Mouse (Mus musculus) embryonic stem cell, embryonic (primary cell): ENCODE measurements around the gene Prokr2.

Experiments used
- CTCF ChIA-PET, 4 experiments: fragments of 300-600 bp in 2 of 4; fragments of 350-600 bp in 2 of 4; sonication (Branson Sonifier 250); formaldehyde crosslinking; loops; one replicate each; lab custom pipeline; 2022; ENCODE audit warnings: inconsistent platforms in 2 of 4; lab: Charles Lee
- POLR2A ChIA-PET, 4 experiments: fragments of 300-600 bp in 2 of 4; fragments of 350-600 bp in 2 of 4; sonication (Branson Sonifier 250); formaldehyde crosslinking; loops; one replicate each; lab custom pipeline; 2022; ENCODE audit warnings: antibody characterized with exemption in 4 of 4, inconsistent platforms in 1 of 4; lab: Charles Lee

Prokr2 gene

GRCm38 (mm10) chr2:132385194-132385838 is at the start of gene Prokr2:
Gene Prokr2 (minus strand): TSS chr2:132385447.
- ChIA-PET POLR2A (interaction anchor here in 3 of 4 experiments (0.5 to 1.5 kb wide), 7 partner anchors 9 to 551 kb away, joined by 3 to 5 read pairs (median 3); no protein-coding TSS in a partner anchor), CTCF (interaction anchor here in 2 of 4 experiments (0.6 to 0.7 kb wide), 3 partner anchors 26 to 102 kb away, joined by 3 to 6 read pairs (median 4); no protein-coding TSS in a partner anchor)

- POLR2A ChIA-PET: interaction anchor here in 1 of 4 experiments (0.6 kb wide), 1 partner anchor 41 kb away, joined by 3 read pairs; no protein-coding TSS in a partner anchor
- CTCF ChIA-PET: no interaction called here
Observed at GRCm38 (mm10) chr2:132427160-132427941, 42.1 kb upstream of the Prokr2 start.

GRCm38 (mm10) chr2:132425576-132425975 is 40.3 kb upstream of the Prokr2 start:
- ChIA-PET POLR2A (no interaction called here), CTCF (no interaction called here)

GRCm38 (mm10) chr2:132423411-132424047 is 38.3 kb upstream of the Prokr2 start:
- POLR2A ChIA-PET: no interaction called here
- CTCF ChIA-PET: interaction anchor here in 1 of 4 experiments (0.5 kb wide), 1 partner anchor 275 kb away, joined by 3 read pairs; no protein-coding TSS in a partner anchor

GRCm38 (mm10) chr2:132422846-132423245 is 37.6 kb upstream of the Prokr2 start:
- ChIA-PET CTCF (no interaction called here), POLR2A (no interaction called here)

GRCm38 (mm10) chr2:132418414-132418813 is 33.2 kb upstream of the Prokr2 start:
- CTCF ChIA-PET: no interaction called here
- POLR2A ChIA-PET: no interaction called here

GRCm38 (mm10) chr2:132410126-132410525 is 24.9 kb upstream of the Prokr2 start:
- POLR2A ChIA-PET: interaction anchor here in 1 of 4 experiments (0.7 kb wide), 1 partner anchor 14 kb away, joined by 3 read pairs; no protein-coding TSS in a partner anchor
- CTCF ChIA-PET: no interaction called here

- ChIA-PET CTCF (no interaction called here), POLR2A (no interaction called here)
Observed at GRCm38 (mm10) chr2:132398136-132398535, 12.9 kb upstream of the Prokr2 start.

- CTCF ChIA-PET: no interaction called here
- POLR2A ChIA-PET: interaction anchor here in 2 of 4 experiments (0.5 to 1.1 kb wide), 3 partner anchors 9 to 14 kb away, joined by 3 to 4 read pairs (median 4); no protein-coding TSS in a partner anchor
Observed at GRCm38 (mm10) chr2:132395753-132396152, 10.5 kb upstream of the Prokr2 start.

- POLR2A ChIA-PET: no interaction called here
- CTCF ChIA-PET: no interaction called here
Observed at GRCm38 (mm10) chr2:132390607-132391160, 5.4 kb upstream of the Prokr2 start.

- ChIA-PET POLR2A (interaction anchor here in 1 of 4 experiments (0.6 to 1.3 kb wide), 3 partner anchors 25 to 332 kb away, joined by 3 to 5 read pairs (median 3); no protein-coding TSS in a partner anchor), CTCF (interaction anchor here in 3 of 4 experiments (0.5 to 0.9 kb wide), 6 partner anchors 26 to 246 kb away, joined by 3 to 10 read pairs (median 4); no protein-coding TSS in a partner anchor)
Observed at GRCm38 (mm10) chr2:132389562-132389961, 4.3 kb upstream of the Prokr2 start.

- ChIA-PET CTCF (interaction anchor here in 1 of 4 experiments (0.6 to 1.0 kb wide), 3 partner anchors 27 to 331 kb away, joined by 3 to 4 read pairs (median 4); no protein-coding TSS in a partner anchor), POLR2A (interaction anchor here in 3 of 4 experiments (0.5 to 1.5 kb wide), 6 partner anchors 9 to 2000 kb away, joined by 3 to 5 read pairs (median 3); no protein-coding TSS in a partner anchor)
Observed at GRCm38 (mm10) chr2:132384511-132385193, 595 bp downstream of the Prokr2 start.

- POLR2A ChIA-PET: interaction anchor here in 1 of 4 experiments (0.7 to 2.0 kb wide), 2 partner anchors 13 to 68 kb away, joined by 3 to 4 read pairs; no protein-coding TSS in a partner anchor
Observed at GRCm38 (mm10) chr2:132382308-132382707, 2.9 kb downstream of the Prokr2 start.

GRCm38 (mm10) chr2:132379690-132380089 is 5.6 kb downstream of the Prokr2 start:
- CTCF ChIA-PET: no interaction called here
- POLR2A ChIA-PET: interaction anchor here in 1 of 4 experiments (1.4 kb wide), 1 partner anchor 350 kb away, joined by 3 read pairs; no protein-coding TSS in a partner anchor

More at GRCm38 (mm10) chr2:132382308-132382707, 2.9 kb downstream of the Prokr2 start:
- CTCF ChIA-PET: no interaction called here

GRCm38 (mm10) chr2:132378602-132379150 is 6.6 kb downstream of the Prokr2 start:
- ChIA-PET CTCF (interaction anchor here in 1 of 4 experiments (0.6 kb wide), 1 partner anchor 378 kb away, joined by 3 read pairs; no protein-coding TSS in a partner anchor), POLR2A (no interaction called here)

GRCm38 (mm10) chr2:132377436-132377835 is 7.8 kb downstream of the Prokr2 start:
- POLR2A ChIA-PET: no interaction called here
- CTCF ChIA-PET: no interaction called here

- ChIA-PET POLR2A (interaction anchor here in 1 of 4 experiments (1.0 kb wide), 1 partner anchor 9 kb away, joined by 3 read pairs; the partner anchor contains the start of gene Prokr2), CTCF (no interaction called here)
Observed at GRCm38 (mm10) chr2:132375721-132376120, 9.5 kb downstream of the Prokr2 start.
